Mouse (Mus musculus) C3H10T1/2 (cell line): Measurements from ENCODE around the gene Fbxl5. TPM values are rescaled to one million over a fixed set of nuclear protein-coding genes. Genes with fewer than 3 reads are reported as not detected.

Source experiments
- polyA plus RNA-seq, 2 experiments: library from polyadenylated mRNA; unstranded; fragments of >200 nt; fragmentation: generic; extraction: Trizol; gene quantifications; one replicate each; pipeline ENCODE4 v1.2.1; 2012; ENCODE audit warnings: missing spikeins in 2 of 2

Gene Fbxl5
- 10 to 100 TPM in 1 of 2 experiments, 1 to 10 TPM in 1; 1.9 to 12.0 TPM for polyA plus RNA-seq

GRCm38 (mm10) chr5:43821538-43821937, at the start of gene Fbxl5:
TSS of gene Fbxl5 (minus strand) at chr5:43821638.

GRCm38 (mm10) chr5:43868253-43868652, 46.8 kb upstream of the Fbxl5 start, which contains the start of gene Cd38:
TSS of gene Cd38 (plus strand) at chr5:43868553.

GRCm38 (mm10) chr5:43818695-43819094, 2.7 kb downstream of the Fbxl5 start, which contains the start of gene Bst1:
TSS of gene Bst1 (plus strand) at chr5:43818885.

Other genes with a start within 250 kb of the Fbxl5 start
- 1 to 10 TPM in 1 of 2 experiments, under 1 TPM in 1; 0.40 to 6.4 TPM for gene Cc2d2a, start 159.3 kb downstream of the Fbxl5 start, polyA plus RNA-seq
- under 1 TPM in 1 of 2 experiments, not detected in 1; 0.12 TPM for gene Bst1, start 2.8 kb downstream of the Fbxl5 start, polyA plus RNA-seq
- gene Cd38, start 46.9 kb upstream of the Fbxl5 start, polyA plus RNA-seq, result 1 to 10 TPM in 1 of 2 experiments, under 1 TPM in 1; 0.20 to 1.1 TPM
- 10 to 100 TPM; 21.1 to 32.4 TPM for gene Gm7879, start 91.5 kb upstream of the Fbxl5 start, polyA plus RNA-seq
- gene Fgfbp1, start 160.1 kb upstream of the Fbxl5 start, polyA plus RNA-seq, result under 1 TPM; 0.02 to 0.04 TPM